Mouse (Mus musculus): ENCODE data around the gene Efemp1.

DNA sequence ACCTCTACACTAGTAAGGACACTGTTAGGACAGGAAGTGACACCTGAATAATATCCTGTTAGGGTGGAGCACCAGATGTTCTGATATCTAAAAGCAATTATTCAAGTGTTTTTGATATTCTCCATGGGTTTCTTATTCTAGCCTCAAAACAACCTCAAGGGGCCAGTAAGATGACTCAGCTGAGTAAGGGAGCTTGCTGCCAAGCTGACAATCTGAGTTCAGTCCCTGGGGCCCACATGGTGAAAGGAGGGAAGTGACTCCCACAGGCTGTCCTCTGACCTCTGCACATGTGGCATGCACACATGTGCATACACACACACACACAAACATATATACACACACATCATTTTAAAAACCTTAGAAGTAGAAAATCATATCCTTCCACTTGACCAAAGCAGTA is 3.2 kb upstream of the Efemp1 start:
- TF ChIP-seq GATA1 (IDR thresholded peaks at IDR 0.05; ENCODE audit: low read length) = no peak
- no peak for TF ChIP-seq TAL1 (IDR thresholded peaks at IDR 0.05; ENCODE audit: low read length)

Measured in erythroblast, embryonic 14.5 days (primary cell).